Mouse (Mus musculus): ENCODE results near the gene Dusp9.

The Dusp9 gene

DNA sequence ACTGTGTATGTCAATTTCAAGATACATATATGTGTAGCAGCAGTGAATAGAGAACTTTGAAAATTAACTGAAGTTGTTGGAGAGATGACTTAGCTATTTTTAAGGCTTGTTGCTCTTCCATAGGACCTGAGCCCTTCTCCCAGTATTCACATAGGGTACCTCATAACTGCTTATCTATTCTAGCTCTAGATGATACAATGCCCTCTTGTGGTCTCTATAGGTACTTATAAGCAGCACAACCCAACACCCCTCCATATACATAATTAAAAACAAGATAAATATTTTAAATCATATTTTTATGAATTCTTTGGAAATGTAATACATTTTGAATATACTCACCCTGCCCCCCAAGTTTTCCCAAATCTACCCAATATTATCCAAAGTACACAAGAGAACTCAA is 23.9 kb downstream of the Dusp9 start:
- DNase-seq (ENCODE audit: low read depth, low spot score): no peak

DNA sequence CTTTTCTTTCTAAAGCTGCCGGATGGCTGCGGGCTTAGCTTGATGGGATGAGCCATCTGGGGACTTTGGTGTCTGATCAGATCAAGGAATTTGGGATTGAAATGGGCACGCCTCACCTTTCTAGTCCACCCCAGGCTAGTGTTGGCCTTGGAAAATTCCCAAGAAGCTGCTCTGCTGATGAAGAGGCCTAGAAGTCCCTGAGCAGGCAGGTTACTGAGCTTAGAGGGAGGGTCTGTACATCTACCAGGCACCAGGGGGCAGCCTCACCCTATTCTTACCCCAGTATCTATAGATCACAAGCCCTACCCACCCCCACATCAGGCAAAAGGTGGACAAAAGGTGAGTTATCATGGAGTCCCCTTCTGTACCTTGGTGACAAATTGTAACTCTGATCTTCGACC is 32.8 kb downstream of the Dusp9 start:
- DNase-seq (ENCODE audit: low read depth, low spot score): peak; percentile 48

DNA sequence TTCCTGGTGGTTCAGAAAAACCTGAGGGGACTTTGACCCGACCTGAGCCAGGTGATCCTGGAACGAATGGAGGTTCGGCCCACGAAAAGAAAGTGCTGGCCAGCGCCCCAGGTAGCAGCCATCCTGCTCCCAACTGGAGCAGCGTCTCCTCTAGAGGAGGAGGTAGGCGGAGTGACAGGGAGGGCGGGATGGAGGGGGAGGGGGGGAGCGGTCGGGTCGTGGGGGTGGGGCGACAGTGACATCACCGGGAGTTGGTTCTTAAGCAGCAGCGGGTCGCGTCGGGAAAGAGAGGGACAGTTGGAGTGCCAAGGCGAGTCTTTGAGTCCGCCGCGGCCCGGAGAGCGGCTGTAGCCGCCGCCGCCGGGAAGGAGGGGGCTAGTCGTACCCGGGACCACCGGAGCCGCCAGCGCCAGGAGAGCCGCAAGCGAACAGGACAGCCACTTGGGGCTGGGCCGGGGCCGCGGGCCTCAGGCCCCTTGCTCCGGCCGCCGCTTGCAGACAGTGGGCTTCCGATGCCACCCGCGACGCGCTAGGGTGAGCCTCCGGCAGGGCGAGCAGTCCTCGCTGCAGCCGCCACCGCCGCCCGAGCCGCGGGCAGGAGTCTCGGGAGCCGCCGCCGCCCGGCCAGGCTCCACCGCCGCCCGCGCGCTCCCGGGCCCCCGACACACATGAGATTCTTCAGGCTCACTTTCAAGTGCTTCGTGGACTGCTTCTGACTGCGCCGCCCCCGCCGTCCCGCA is 33.8 kb downstream of the Dusp9 start, which contains the start of gene Slc6a8:
Slc6a8 (plus strand) TSS at position 272 of the 740 bp plus-strand sequence.
- peak; percentile 76 for DNase-seq (ENCODE audit: low read depth, low spot score)

DNA sequence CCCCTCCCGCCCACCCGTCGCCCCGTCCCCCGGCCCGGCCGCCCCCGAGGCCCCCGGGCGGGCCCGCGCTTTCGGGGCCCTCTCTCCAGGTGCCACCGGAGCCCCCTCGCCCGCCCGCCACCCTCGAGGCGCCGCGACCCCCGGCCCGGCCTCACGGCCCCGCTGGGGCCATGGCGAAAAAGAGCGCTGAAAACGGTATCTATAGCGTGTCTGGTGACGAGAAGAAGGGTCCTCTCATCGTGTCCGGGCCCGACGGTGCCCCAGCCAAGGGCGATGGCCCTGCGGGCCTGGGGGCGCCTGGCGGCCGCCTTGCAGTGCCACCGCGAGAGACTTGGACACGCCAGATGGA is 34.4 kb downstream of the Dusp9 start:
- no peak for DNase-seq (ENCODE audit: low read depth, low spot score)

DNA sequence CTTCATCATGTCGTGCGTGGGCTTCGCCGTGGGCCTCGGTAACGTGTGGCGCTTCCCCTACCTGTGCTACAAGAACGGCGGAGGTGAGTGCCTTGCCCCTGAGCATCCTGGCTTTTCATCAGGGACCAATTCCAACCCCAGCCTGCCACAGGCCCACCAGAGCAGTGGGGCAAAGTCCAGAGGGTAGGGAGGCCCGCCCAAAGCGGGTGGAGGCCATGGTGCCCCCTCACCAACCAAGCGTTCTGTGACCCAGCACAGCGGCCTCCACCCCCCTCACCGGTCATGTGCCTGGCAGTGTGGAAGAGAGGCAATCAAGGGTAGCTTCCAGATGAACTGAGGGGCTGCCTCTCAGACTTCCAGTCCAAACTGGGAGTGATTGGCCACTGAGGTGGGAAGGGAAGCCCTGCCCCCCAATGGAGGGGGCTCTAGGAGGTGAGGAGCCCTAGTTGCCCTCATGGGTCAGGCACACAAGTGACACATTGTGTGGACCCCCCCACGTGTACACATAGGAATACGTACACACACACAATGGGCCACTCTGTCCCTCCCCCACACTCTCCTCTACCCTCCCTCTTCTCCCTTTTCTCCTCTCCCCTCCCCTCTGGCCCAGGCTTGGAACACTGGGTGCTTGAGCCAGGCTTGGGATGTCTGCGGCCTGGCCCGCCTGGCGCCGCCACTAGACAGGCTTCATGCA is 34.9 kb downstream of the Dusp9 start:
- peak; percentile 51 for DNase-seq (ENCODE audit: low read depth, low spot score)

GRCm38 (mm10) chrX:73675231-73675630 is 36.0 kb downstream of the Dusp9 start:
- DNase-seq (ENCODE audit: low read depth, low spot score): no peak

- no peak for DNase-seq (ENCODE audit: low read depth, low spot score)
Observed at GRCm38 (mm10) chrX:73676668-73677067, 37.4 kb downstream of the Dusp9 start.

DNA sequence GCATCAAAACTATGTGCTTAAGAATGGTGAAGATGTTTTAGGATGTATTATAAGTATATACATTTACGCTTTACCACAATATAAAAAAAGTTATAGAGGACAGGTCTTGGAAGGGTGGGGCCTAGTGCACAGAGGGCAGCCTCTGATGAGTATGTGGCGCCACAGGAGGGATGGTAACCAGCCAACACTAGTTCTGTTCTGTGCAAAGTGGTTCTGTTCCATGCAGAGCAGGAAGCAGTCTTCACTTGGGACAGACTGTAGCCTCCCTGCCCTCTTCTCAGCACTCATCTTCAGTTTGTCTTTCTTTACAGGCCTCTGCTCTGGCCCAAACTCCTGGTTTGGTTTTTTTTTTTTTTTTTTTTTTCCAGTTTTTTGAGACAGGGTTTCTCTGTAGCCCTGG is 44.9 kb downstream of the Dusp9 start:
- no peak for DNase-seq (ENCODE audit: low read depth, low spot score)

DNA sequence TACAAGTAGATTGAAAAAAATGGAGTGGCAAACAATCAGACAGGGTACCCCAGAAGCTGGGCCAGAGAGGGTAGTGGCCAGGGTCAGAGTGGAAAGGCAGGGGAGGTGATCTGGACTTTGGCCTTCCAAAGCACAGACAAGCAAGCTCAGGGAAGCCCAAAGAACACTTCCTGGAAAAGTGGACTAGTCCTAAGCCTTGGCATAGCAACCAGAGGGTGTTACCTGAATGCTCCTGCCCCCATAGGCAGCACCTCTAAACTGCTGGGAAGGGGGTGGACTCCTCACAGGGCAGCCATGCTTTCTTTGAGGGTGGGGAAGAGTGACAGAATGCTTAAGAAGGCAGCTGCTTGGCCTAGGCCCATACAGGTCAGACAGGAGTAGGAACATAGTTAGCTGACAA is 45.8 kb downstream of the Dusp9 start:
- DNase-seq (ENCODE audit: low read depth, low spot score): no peak

DNA sequence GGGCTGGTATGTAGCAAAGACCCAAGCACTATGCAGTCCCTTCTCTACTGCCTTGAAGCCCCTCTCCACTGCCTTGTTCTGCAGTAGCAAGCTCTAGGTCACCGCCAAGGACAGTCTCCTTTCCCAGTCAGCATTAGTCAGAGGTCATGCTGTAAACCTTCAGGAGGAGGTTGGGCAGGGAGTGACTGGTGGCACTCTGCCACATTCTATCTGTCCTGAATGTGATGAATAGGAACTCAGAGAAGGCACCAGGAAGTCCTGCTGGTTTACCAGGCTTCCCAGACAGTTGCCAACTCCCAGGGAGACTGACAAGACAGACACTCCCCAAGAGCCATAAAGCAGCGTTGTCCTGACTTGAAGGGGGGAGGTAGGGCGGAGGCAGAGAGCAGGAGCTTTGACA is 46.4 kb downstream of the Dusp9 start:
- peak; percentile 78 for DNase-seq (ENCODE audit: low read depth, low spot score)

DNA sequence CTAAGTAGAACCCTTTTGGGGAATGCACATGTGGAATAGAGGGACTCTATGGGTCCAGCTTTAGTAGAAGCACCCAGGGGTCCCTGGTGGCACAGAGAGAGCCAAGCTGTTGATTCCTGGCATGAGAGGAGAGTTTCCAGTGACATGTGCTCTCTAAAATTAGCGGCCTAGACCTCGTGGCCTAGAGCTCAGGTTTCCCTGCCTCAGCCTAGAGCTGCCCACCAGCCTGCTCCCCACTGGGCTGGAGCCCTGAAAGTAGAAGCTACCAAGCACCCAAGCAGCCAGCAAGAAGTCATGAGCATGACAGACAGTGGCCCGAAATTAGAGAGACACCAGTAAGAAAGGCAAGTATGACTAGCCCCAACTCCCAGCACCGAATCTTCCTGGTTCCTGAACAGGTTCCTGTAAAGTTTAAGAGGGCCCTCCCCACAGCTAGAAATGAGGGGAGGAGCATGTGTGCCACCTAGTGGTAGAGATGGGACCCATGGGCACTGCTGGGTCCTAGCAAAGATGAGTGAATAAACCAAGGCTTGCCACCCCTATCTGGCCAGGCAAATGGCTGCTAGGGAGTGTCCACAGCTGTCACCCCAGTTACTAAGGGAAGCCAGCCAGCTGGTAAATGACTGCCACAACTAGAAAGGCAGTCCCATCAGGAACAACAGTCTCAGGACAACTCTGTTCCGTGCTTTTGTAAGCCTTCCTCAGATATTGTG is 51.9 kb downstream of the Dusp9 start:
- peak; percentile 75 for DNase-seq (ENCODE audit: low read depth, low spot score)

Data from skeletal muscle tissue, adult 2 months (tissue).